Mouse (Mus musculus) embryonic fibroblast, embryonic 13.5 days (primary cell): ENCODE data around the gene Jmjd4. TPM values are rescaled to one million over a fixed set of nuclear protein-coding genes. Genes with fewer than 3 reads are reported as not detected.

Experiments
- H3K27ac ChIP-seq: 2 replicates; pipeline ENCODE4 v1.5.1; 2012; ENCODE audit warnings: low read length, control low read depth, inconsistent platforms; ENCODE audit not compliant: insufficient read depth
- H3K4me1 ChIP-seq: 2 replicates; pipeline ENCODE4 v1.6.1; 2011; ENCODE audit warnings: low read length; ENCODE audit not compliant: control insufficient read depth, insufficient read depth
- H3K4me3 ChIP-seq: 2 replicates; pipeline ENCODE4 v1.5.1; 2011; ENCODE audit warnings: mild to moderate bottlenecking, control low read depth, low read length; ENCODE audit not compliant: insufficient read depth
- CTCF ChIP-seq: IDR thresholded peaks from 2 replicates; pipeline ENCODE4 v1.5.1; 2011; ENCODE audit warnings: mild to moderate bottlenecking, control low read depth, low read length, moderate library complexity, borderline replicate concordance; ENCODE audit not compliant: insufficient read depth
- POLR2A ChIP-seq: IDR thresholded peaks from 2 replicates; pipeline ENCODE4 v1.6.1; 2011; ENCODE audit warnings: low read depth, mild to moderate bottlenecking, control low read depth, low read length, moderate library complexity
- polyA plus RNA-seq: library from polyadenylated mRNA; stranded (reverse); fragments of >200 nt; gene quantifications from 2 replicates; pipeline ENCODE4 v1.2.4, GENCODE M21; 2011; ENCODE audit warnings: low read depth; ENCODE audit not compliant: missing spikeins, insufficient read length

Jmjd4 gene
- polyA plus RNA-seq, 1 experiment, result 9.1 TPM

DNA sequence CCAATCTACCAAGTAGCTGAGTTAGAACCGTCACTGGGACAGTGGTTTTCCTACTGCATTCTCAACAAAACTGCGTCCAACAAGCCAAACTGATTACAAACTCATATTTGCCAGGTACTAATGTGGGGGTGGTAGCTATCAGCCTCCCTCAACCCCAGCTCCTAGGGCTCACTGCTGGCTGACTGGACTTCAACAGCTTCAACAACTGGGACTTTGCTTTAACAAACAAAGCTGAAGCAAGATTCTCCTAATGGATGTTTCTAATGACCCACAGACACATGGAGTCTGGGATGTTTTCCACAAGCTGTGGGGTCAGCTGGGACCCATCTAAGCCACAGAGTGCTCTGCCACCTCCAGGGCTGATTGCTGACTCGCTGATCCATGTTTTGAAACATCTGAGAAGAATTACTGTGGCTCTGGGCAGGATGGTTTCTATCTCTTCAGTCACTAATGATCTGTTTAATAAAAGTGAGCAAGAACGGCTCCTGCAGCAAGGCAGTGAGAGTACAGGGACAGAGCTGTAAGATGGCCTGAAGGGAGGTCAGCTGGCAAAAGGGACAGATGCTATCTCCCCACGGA is 26.7 kb upstream of the Jmjd4 start:
- H3K4me1 ChIP-seq, result peaks cover 22% of the 10 kb centered on the region
- 0 out of 2 replicates have a peak overlapping the region, but pooled peaks have one; percentile 23 for H3K27ac ChIP-seq
- no peak overlapping the region for H3K4me3 ChIP-seq
- TF ChIP-seq CTCF, result no peak
- TF ChIP-seq POLR2A, result no peak

DNA sequence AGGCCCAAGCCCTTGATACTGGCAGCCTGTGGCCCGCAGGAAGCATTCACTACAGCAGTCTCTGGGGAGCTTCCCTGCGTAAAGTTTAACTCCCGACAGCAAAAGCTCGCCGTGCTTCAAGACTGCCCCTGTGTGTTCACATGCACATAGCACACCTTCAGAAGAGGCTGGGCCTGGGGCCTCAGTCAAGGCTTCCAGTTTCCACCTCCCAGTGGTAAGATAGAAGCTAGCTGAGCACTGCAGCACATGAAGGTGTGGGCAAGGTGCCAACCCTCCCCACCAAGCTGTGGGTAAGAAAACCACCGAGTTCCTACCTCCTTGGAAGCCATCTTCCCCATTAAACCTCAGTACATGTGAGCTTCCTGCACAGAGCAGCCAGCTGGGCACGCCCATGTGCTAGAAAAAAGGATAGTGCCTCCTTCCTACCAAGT is 24.2 kb upstream of the Jmjd4 start:
- no peak for TF ChIP-seq POLR2A
- peak; percentile 37; the same call in 1 of the 2 replicates for TF ChIP-seq CTCF
- H3K4me3 ChIP-seq, result no peak overlapping the region
- no peak overlapping the region for H3K27ac ChIP-seq
- H3K4me1 ChIP-seq, result peaks cover 11% of the 10 kb centered on the region

DNA sequence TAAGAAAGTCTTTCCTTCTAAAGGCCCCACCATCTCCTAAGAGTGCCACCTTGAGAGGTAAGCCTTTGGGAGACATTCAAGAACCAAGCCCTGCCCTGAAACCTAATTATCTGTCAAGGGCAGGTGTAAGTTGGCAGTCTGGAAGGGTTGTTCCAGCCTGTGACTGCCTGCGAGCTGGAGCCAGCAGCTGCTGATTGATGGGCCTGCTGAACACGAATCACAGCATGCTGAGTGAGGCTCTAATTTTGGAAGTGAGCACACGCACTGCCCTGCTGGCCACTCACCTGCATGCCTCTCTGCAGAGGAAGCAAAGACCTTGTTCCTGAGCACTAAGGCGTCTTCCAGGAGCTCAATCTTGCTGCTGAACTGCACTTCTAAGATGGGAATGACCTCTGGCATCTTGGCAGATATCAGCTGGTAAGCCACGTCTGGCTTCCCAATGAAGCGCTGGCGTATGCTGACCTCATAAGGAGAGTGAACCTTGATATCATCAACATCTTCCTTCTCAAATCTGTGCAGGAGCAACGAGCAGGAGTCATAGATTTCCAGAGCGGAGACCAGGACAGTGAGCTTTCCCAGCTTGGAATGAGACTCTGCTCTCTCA is 21.7 kb upstream of the Jmjd4 start:
- no peak for TF ChIP-seq POLR2A
- peaks cover under 1% of the 10 kb centered on the region; the same call in 1 of the 2 replicates for H3K4me1 ChIP-seq
- H3K27ac ChIP-seq, result no peak overlapping the region
- H3K4me3 ChIP-seq, result no peak overlapping the region

GRCm38 (mm10) chr11:59429959-59430358 is 19.9 kb upstream of the Jmjd4 start:
- H3K4me1 ChIP-seq, result no peaks in the 10 kb centered on the region

DNA sequence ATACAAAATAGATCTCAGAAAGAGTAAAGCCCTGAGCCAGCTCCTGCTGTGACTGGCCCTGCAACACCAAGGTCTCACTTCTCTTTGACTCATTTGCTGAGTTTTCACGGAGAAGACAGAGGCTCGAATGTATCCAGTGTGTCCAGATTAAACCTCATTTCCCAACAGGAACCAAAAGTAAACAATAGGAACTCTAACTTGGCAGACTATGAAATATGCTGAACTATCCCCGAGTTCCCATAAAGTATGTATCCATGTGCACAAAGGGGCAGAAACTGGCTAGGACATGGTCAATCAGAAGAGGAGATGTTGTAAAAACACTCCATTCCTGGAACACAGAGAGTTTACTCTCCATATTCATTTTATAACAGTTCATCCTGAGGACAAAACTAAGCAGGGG is 17.6 kb upstream of the Jmjd4 start:
- Histone ChIP-seq H3K4me1 (no peaks in the 10 kb centered on the region), H3K27ac (0 out of 2 replicates have a peak overlapping the region, but pooled peaks have one; percentile 17), H3K4me3 (no peak overlapping the region)
- TF ChIP-seq CTCF (no peak), POLR2A (no peak)

More at GRCm38 (mm10) chr11:59429959-59430358, 19.9 kb upstream of the Jmjd4 start:
- no peak for TF ChIP-seq POLR2A
- TF ChIP-seq CTCF, result no peak
- Histone ChIP-seq H3K4me3 (no peak overlapping the region), H3K27ac (no peak overlapping the region)

GRCm38 (mm10) chr11:59437954-59438353 is 11.9 kb upstream of the Jmjd4 start:
- H3K4me1 ChIP-seq, result no peaks in the 10 kb centered on the region
- TF ChIP-seq CTCF, result no peak
- TF ChIP-seq POLR2A, result no peak
- H3K27ac ChIP-seq, result no peak overlapping the region
- H3K4me3 ChIP-seq, result no peak overlapping the region

DNA sequence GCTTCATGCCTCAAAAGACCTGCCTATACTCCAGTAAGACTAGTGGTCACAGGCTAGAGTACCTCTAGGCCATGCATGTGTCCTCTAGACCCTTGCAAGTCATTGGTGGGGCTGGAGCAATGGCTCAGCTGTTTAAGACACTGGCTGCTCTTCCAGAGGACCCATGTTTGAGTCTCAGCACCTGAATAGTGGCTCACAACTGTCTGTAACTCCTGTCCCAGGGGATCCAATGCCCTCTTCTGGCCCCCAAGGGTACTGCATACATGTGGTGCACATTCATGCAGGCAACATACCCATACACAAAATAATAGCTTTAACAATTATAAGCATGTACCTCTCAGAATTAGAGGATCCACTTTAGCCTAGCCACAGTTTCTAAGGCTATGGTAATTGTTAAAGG is 6.7 kb upstream of the Jmjd4 start:
- Histone ChIP-seq H3K4me3 (no peak overlapping the region), H3K4me1 (no peaks in the 10 kb centered on the region), H3K27ac (no peak overlapping the region)
- TF ChIP-seq POLR2A (no peak), CTCF (no peak)

DNA sequence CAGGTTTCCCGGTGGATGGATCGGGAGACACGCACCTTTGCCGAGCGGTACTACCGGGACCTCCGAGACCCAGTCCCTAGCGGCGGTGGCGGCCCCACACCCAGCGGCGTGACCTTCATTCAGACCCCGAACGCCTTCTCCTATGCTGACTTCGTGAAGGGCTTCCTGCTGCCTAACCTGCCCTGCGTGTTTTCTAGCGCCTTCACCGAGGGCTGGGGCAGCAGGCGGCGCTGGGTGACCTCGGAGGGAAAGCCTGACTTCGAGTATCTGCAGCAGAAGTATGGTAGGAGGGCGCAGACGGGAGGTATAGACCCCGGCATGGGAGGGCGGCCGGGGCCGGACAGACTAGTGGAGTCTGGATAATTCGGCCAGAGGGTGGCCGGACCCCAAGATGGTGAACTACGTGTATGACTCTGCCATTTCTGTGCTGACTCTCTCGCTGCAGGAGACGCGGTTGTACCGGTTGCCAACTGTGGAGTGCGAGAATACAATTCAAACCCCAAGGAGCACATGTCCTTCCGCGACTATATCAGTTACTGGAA is 456 bp downstream of the Jmjd4 start:
- TF ChIP-seq POLR2A (no peak), CTCF (peak; percentile 9; the same call in 1 of the 2 replicates)
- H3K4me3 ChIP-seq, result peak overlapping the region; percentile 70
- 0 out of 2 replicates have a peak overlapping the region, but pooled peaks have one; percentile 7 for H3K27ac ChIP-seq

GRCm38 (mm10) chr11:59451086-59451485 is 1.2 kb downstream of the Jmjd4 start, which contains the start of gene Snap47:
Snap47 (minus strand) TSS chr11:59451186.
- H3K4me1 ChIP-seq, result no peaks in the 10 kb centered on the region; the same call in 1 of the 2 replicates
- H3K4me3 ChIP-seq, result peak within 1 kb of the TSS; percentile 70
- TF ChIP-seq CTCF, result no peak
- TF ChIP-seq POLR2A, result no peak
- 0 out of 2 replicates have a peak within 1 kb of the TSS, but pooled peaks have one; percentile 7 for H3K27ac ChIP-seq

More for the DNA sequence above, 456 bp downstream of the Jmjd4 start:
- no peaks in the 10 kb centered on the region; the same call in 1 of the 2 replicates for H3K4me1 ChIP-seq

- Histone ChIP-seq H3K27ac (no peak overlapping the region), H3K4me1 (peaks cover 7% of the 10 kb centered on the region), H3K4me3 (no peak overlapping the region)
- TF ChIP-seq CTCF, result no peak
- no peak for TF ChIP-seq POLR2A
These were observed 6.5 kb downstream of the Jmjd4 start for GRCm38 (mm10) chr11:59456346-59456745.
